In the genomic region with DNA sequence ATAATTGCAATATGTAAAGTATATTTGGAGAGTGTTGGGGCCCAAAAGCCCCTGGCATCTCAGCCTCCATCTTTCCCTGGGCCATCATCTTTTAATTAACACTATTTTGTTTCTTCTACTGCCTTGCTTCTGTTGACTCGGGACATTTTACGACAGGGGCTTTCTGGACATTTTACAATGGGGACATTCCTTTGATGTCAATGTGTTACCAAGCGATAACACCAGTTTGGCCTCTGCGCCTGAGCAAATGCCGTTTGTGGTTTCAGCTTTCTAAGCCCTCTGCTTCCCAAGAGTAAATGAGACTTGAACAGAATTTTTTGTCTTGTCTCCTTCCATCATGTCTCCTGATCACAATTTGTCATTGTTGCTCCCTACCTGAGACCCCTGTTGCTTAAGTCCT, we compare ENCODE assay signal across 27 mouse cellular contexts. TPM values are rescaled to one million over a fixed set of nuclear protein-coding genes. Genes with fewer than 3 reads are reported as not detected.
A peak's percentile ranks its signal among the peaks of the same experiment; 100 is the strongest.
DNase-seq lines count a peak whose midpoint lies in the region; ATAC-seq and TF ChIP-seq lines count a peak whose summit lies in the region.
"Had no signal": no experiment of that assay in that cellular context is flagged by ENCODE, and none has a peak within 500 bp of the region (broad histone marks: within the 10 kb centered on the region; RNA-seq: fewer than 3 reads in every experiment).

No protein-coding gene starts in this region.

- ATAC-seq in liver, embryonic 12.5 days: 0 out of 2 replicates have a peak, but pooled peaks have one; percentile 30
- no peak for ATAC-seq in liver, postnatal 0 days
- ATAC-seq in forebrain, embryonic 13.5 days: no peak
- ATAC-seq: forebrain, embryonic 16.5 days; intestine, embryonic 15.5 days; Patski had no signal

- intact Hi-C loops in gastrocnemius, adult 2 months (cut with DNase I): no loop called here

- H3K4me2 ChIP-seq in liver, embryonic 12.5 days: peak overlapping the region; percentile 26
- no peak overlapping the region for H3K4me2 ChIP-seq in liver, postnatal 0 days (ENCODE audit: low read depth, low read length)
- no peak overlapping the region for H3K4me2 ChIP-seq in forebrain, embryonic 13.5 days
- H3K4me2 ChIP-seq: embryonic facial prominence, embryonic 12.5 days; heart, embryonic 11.5 days; heart, embryonic 15.5 days; hindbrain, embryonic 14.5 days; intestine, embryonic 15.5 days had no signal

- no peak overlapping the region for H3K9ac ChIP-seq in liver, embryonic 12.5 days
- no peak overlapping the region for H3K9ac ChIP-seq in liver, postnatal 0 days (replicated peaks)
- no peak overlapping the region for H3K9ac ChIP-seq in forebrain, embryonic 13.5 days
- H3K9ac ChIP-seq: embryonic facial prominence, embryonic 12.5 days; heart, embryonic 15.5 days; hindbrain, embryonic 14.5 days; intestine, embryonic 15.5 days had no signal

- H3K27me3 ChIP-seq in liver, embryonic 12.5 days (replicated peaks): no peaks in the 10 kb centered on the region
- H3K27me3 ChIP-seq in liver, postnatal 0 days (ENCODE audit: insufficient read depth, low read length): no peaks in the 10 kb centered on the region
- H3K27me3 ChIP-seq in forebrain, embryonic 13.5 days: no peaks in the 10 kb centered on the region
- H3K27me3 ChIP-seq: CH12.LX; embryonic facial prominence, embryonic 12.5 days; heart, embryonic 15.5 days; intestine, embryonic 15.5 days; Patski had no signal

- TF ChIP-seq CTCF in liver, postnatal 0 days (IDR thresholded peaks at IDR 0.05; ENCODE audit: low read depth): no peak
- no peak for TF ChIP-seq CTCF in gastrocnemius, adult 2 months (IDR thresholded peaks at IDR 0.05)

- TF ChIP-seq EP300 in liver, postnatal 0 days (IDR thresholded peaks at IDR 0.05; ENCODE audit: low read depth): 0 out of 2 replicates have a peak, but pooled peaks have one; percentile 22

- peaks cover 14% of the 10 kb centered on the region; the same call in 1 of the 2 replicates for H3K4me1 ChIP-seq in liver, embryonic 12.5 days
- 0 out of 2 replicates have a peak, but pooled peaks cover 3% of the 10 kb centered on the region for H3K4me1 ChIP-seq in liver, postnatal 0 days (ENCODE audit: insufficient read depth)
- no peaks in the 10 kb centered on the region for H3K4me1 ChIP-seq in forebrain, embryonic 13.5 days
- H3K4me1 ChIP-seq: embryonic facial prominence, embryonic 12.5 days; heart, embryonic 15.5 days; intestine, embryonic 15.5 days had no signal

- WGBS in liver, embryonic 12.5 days (ENCODE audit: insufficient replicate concordance): 21% methylated on average over 5 of the region's 5 CpGs
- WGBS in liver, postnatal 0 days (ENCODE audit: insufficient replicate concordance): 50% methylated on average over 5 of the region's 5 CpGs
- 77% methylated on average over 5 of the region's 5 CpGs for WGBS in forebrain, embryonic 13.5 days

- 0 out of 2 replicates have a peak overlapping the region, but pooled peaks have one; percentile 41 for H3K27ac ChIP-seq in liver, embryonic 12.5 days
- H3K27ac ChIP-seq in liver, postnatal 0 days (ENCODE audit: low read depth): no peak overlapping the region
- no peak overlapping the region for H3K27ac ChIP-seq in forebrain, embryonic 13.5 days
- H3K27ac ChIP-seq in gastrocnemius, adult 2 months: no peak overlapping the region
- H3K27ac ChIP-seq: embryonic facial prominence, embryonic 12.5 days; heart, embryonic 15.5 days; hindbrain, embryonic 14.5 days; intestine, embryonic 15.5 days had no signal

- no peak overlapping the region for H3K4me3 ChIP-seq in liver, embryonic 12.5 days
- H3K4me3 ChIP-seq in liver, postnatal 0 days (ENCODE audit: low read depth, low read length): no peak overlapping the region
- no peak overlapping the region for H3K4me3 ChIP-seq in forebrain, embryonic 13.5 days
- H3K4me3 ChIP-seq in gastrocnemius, adult 2 months: no peak overlapping the region
- H3K4me3 ChIP-seq: embryonic facial prominence, embryonic 12.5 days; heart, embryonic 15.5 days; intestine, embryonic 15.5 days had no signal

- H3K36me3 ChIP-seq in liver, embryonic 12.5 days: no peaks in the 10 kb centered on the region
- H3K36me3 ChIP-seq in liver, postnatal 0 days (replicated peaks; ENCODE audit: insufficient read depth, low read length): no peaks in the 10 kb centered on the region
- H3K36me3 ChIP-seq in forebrain, embryonic 13.5 days (ENCODE audit: poor library complexity, severe bottlenecking): no peaks in the 10 kb centered on the region
- H3K36me3 ChIP-seq: embryonic facial prominence, embryonic 12.5 days; heart, embryonic 15.5 days; intestine, embryonic 15.5 days had no signal

- peak; percentile 31 for DNase-seq in c-Kit-positive CD71-positive TER-119-negative erythroid progenitor cells, embryonic 14.5 days (ENCODE audit: low read depth)
- DNase-seq in embryo, embryonic 10.5 days (ENCODE audit: low spot score): peak; percentile 9
- DNase-seq in liver, postnatal 0 days: no peak
- no peak for DNase-seq in gastrocnemius, adult 2 months
- no peak for DNase-seq in urinary bladder, postnatal 10 days (ENCODE audit: low spot score)
- DNase-seq: adrenal gland, adult 8-10 months; adrenal gland, postnatal 36 days; cerebellum, adult 11-12 months; cerebellum, adult 9-10 months; cerebellum, postnatal 25 days; gastrocnemius, postnatal 25 days; heart, postnatal 14 days had no signal

- no peaks in the 10 kb centered on the region for H3K9me3 ChIP-seq in liver, embryonic 12.5 days (replicated peaks)
- H3K9me3 ChIP-seq in liver, postnatal 0 days (ENCODE audit: low read length): no peaks in the 10 kb centered on the region
- H3K9me3 ChIP-seq in forebrain, embryonic 13.5 days (replicated peaks): no peaks in the 10 kb centered on the region
- H3K9me3 ChIP-seq: embryonic facial prominence, embryonic 12.5 days; heart, embryonic 15.5 days; intestine, embryonic 15.5 days had no signal

RNA-seq across cellular contexts. Expression of gene Creb3l2, which starts 41.3 kb away (rescaled TPM):
- polyA plus RNA-seq in liver, embryonic 12.5 days (2016; fragmentation: Nextera tagmentation; extraction: Ambion mirVana): 5.0 and 5.1 TPM in 2 replicates
- 2.1 TPM in 2 replicates for polyA plus RNA-seq in liver, postnatal 0 days (2015; fragmentation: Nextera tagmentation; extraction: Ambion mirVana)
- polyA plus RNA-seq in forebrain, embryonic 13.5 days (2015; fragmentation: Nextera tagmentation; extraction: Ambion mirVana): 2.0 and 2.1 TPM in 2 replicates
- total RNA-seq in gastrocnemius, adult 2 months (2021): 10 to 100 TPM; 10.9 to 14.1 TPM

RNA-seq across cellular contexts. Expression of gene Akr1d1, which starts 46.7 kb away (rescaled TPM):
- 0.19 and 0.36 TPM in 2 replicates for polyA plus RNA-seq in liver, embryonic 12.5 days (2016; fragmentation: Nextera tagmentation; extraction: Ambion mirVana)
- polyA plus RNA-seq in liver, postnatal 0 days (2015; fragmentation: Nextera tagmentation; extraction: Ambion mirVana): 74.3 and 79.1 TPM in 2 replicates
- polyA plus RNA-seq in forebrain, embryonic 13.5 days (2015; fragmentation: Nextera tagmentation; extraction: Ambion mirVana): not detected in 2 replicates
- total RNA-seq in gastrocnemius, adult 2 months (2021): not detected
- total RNA-seq: CH12.LX; gastrocnemius, postnatal 25 days; granulocyte monocyte progenitor cell, adult 5-6 weeks; heart, postnatal 14 days; hematopoietic stem cell, adult 5-6 weeks had no signal
- polyA plus RNA-seq: cortical plate, adult 2 months; embryonic facial prominence, embryonic 12.5 days; forebrain, embryonic 11.5 days; forebrain, embryonic 16.5 days; frontal cortex, adult 2 months; heart, embryonic 11.5 days; heart, embryonic 15.5 days; hindbrain, embryonic 14.5 days; Patski had no signal

Comparison
In these comparisons a context has a peak if more than half of its experiments do, and no peak if none do; other contexts are left out.
1. RNA of gene Akr1d1, which starts 46.7 kb away (polyA plus RNA-seq): 74.3 to 79.1 TPM in liver, postnatal 0 days; 0.19 to 0.36 TPM in liver, embryonic 12.5 days and not detected in forebrain, embryonic 13.5 days; every median in the first group is over 10 times any median in the second.
2. DNase-seq: peak in c-Kit-positive CD71-positive TER-119-negative erythroid progenitor cells, embryonic 14.5 days (single experiment) and embryo, embryonic 10.5 days (single experiment); none in liver, postnatal 0 days (single experiment), gastrocnemius, adult 2 months (single experiment) and urinary bladder, postnatal 10 days (single experiment).